Mouse (Mus musculus) fat pad, adult 2 months (tissue): ENCODE results near the gene Zfp775.

ENCODE experiments used
- DNase-seq: peaks from one replicate; pipeline ENCODE4 v3.0.0-alpha.2; 2011; ENCODE audit warnings: low read depth, low spot score; ENCODE audit errors: extremely low read depth

Gene Zfp775

DNA sequence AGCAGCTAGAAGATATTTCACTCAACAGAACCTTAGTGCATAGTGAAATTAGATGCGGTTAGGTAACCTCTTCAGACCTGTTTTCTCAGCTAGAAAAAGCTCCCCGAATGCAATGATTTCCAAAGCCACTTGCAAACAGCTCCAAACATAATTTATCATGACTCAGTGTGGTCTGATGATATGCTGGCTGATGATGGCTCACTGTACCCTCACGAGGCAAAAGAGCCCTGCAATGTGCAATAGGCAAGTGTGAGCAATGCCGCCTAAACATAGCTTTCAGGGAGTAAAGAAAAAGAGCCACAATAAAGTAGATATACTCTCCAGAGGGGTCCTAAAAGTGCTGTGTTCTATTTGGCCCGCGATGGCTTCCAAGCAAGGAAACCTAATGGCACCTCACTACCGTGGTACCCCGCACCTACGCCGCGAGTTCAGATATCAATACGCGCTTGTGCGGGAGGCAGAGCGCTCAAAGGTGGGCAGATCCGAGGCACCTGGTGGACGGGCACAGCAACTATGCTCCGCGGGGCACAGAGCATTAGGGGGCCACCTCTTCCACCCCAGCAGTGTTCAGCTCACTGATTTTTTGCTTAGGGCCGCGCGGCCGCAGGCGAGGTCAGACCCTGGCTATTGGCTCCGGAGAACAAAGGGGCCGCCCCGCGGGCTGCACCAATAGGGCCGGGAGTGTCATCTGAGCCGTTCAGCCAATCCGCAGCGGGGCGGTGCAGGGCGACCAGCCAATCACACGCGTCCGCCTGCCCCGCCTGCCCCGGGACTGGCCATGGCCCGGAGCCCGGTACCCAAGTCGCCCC lies at the start of gene Zfp775:
TSS of gene Zfp775 (plus strand) at position 793 of the 809 bp plus-strand sequence.
- DNase-seq, result no peak

DNA sequence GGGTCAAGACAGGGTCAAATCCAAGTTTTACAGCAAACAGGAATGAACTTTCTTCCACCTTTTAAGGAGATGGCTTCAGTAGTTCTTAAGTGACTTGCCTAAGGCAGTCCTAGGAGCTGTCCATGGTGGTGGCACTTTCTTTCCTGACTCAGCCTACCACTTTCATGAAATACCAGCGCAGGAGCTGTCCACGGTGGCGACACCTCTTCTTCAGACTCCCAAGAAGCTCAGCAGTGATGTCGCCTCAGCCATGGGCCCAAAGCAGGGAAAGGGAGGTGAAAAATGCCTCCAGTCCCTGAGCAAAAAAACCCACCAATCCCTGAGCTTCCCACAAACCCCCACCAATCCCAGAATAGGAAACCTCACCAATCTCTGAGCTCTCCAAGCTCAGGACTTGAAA lies 48.9 kb upstream of the Zfp775 start:
- DNase-seq, result no peak

DNA sequence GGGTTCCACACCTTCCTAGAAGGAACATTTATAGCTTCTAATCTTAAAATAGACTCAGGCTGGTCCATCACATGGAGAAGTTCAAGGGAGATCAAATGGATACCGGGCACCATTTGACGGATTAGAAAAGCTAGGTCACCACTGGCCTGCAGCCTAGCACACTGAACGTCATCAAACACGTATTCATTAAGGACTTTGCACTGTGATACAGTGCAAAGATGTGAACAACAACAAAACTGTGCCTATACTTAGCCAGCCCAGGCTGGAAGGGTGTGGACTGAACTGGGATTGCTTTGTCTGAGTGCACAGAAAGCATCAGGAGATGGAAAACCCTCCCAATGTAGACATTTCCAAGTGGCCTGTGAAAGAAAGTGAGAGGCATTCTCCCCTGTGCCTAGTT lies 48.0 kb upstream of the Zfp775 start:
- DNase-seq, result no peak

DNA sequence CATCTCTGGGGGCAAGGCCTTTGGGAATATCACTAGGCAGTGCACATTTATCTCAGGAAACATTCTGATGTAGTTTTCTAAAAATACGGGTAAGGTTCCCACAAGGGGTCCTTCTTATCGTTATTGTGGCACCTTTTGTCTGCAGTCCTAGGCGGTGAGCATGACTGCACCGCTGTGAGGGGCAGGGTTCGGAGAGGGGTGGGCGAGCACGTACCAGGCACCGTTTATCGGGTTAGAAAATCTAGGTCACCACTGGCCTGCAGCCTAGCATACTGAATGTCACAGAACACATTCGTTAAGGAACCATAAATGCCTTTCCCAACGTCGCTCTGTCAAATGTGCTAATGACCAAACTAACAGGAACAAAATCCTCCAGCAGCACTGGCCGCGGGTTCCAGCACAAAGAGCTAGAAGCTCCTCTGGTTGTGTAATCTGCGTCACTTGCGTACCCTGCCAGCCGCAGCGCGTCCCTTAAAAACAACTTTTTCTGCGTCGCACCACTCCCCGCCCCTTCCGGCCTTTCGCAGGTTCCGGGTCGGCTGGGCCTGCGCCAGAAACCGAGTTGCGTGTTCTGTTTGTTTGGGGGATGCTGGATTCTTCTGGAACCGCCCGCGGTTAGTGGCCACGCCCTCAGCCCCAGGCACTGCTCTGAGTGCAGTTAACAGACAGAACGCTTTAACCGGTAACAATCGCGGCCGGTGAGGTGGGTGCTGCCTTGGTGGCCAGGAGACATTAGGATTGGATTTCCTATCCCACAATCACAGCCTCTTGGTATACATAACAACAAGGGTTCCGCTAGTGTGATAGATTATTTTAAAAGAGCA lies 47.4 kb upstream of the Zfp775 start, which contains the start of gene Lrrc61:
TSS of gene Lrrc61 (plus strand) at position 517 of the 824 bp plus-strand sequence.
- DNase-seq, result peak; percentile 45

DNA sequence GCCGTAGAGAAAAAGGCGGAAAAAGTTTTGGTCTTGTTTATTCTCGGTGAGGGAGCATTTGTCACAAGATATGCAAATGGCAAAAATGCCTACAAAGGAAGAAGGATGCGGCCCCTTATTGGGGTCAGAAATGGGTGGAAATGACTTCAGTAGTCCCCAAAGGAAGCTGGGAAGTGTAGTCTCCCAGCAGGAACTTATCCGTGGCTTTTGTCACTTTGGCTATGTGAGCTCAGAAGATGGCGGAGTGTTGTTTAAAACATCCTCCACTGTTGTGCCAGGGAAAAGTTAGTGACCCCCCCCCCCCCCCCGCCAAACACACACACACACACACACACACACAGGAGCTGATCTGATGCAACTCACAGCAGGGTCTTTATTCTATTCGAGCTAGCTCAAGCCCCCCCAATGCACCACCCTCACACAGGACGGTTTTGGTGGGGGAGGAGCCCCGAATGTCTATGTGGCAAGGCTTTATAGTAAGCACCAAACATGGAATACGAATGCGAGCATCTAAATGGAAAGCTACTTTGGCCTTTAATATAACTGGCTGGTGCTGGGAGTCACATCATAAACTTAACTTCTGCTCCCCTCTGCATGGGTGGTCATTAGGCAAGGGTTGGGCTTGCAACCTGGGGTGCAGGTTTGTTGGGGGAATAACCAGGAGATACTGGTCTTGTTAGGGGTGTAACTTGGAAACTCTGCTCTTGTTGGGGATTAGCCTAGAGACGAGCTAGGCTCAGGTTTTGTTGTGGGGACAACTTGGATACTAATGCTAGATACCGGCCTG lies 46.6 kb upstream of the Zfp775 start:
- DNase-seq, result no peak

DNA sequence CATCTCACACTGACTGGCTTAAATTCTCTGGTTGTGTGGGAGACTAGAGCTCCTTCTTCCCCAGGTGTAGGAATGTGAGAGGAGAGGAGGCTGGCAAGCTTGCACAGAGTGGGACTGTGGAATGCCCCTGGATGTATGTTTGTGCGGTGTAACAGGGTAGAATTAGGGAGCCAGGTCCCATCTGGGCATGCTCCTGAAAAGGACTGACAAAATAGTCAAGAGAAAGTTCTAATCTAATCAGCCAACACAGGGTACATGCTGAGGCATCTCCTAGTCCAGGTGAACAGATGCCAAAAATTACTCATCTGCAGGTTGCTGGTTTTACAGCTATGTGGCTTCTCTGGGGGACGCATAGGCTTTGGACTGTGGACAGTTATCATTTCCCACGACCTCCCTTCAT lies 45.9 kb upstream of the Zfp775 start:
- DNase-seq, result no peak

DNA sequence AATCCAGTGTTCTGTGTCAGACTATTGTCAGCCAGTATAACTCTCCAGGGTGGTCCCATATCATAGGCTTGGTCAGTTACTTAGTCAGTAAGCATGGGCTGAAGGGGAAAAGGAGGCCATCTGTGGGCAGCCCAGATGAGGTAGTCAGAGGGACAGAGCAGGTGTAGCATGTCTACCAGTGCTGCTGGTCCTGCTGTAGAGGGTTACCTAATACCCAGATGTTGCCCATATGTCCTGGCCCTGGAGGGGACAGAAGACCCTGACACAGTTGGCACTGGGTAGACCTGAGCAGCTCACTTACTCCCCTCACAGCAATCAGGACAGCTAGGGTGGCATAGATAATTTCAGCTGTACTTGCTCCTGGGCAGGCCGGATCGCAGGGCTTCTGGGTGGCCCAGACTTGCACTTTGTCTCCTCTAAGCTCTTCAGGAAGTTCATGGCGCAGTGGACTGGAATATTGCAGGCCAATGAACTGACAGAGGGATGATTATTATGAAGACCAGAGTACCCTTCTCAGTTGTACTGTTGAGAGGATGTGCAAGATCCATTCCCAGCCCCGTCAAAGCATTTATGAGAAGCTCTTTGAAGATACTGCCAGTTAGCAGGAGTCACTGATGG lies 36.1 kb upstream of the Zfp775 start:
- DNase-seq, result no peak

DNA sequence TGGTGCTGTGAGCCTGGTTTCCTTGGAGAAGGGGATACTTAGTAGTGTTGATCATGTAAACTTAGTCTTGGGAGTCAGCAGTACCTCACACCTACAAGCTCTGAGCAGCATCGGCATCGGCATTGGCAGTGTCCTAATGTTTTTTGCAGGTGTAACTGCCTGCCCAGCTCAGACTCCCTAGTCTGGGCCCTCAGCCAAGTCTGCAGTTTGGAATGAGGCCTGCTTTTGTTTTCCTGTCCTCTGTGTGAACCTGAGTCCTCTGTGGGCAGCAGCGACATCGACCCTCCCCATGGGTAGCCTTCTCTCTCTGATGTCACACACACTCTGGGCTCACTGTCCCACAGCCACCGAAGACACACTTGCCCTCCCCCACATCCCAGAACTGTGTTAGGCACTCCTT lies 35.6 kb upstream of the Zfp775 start:
- no peak for DNase-seq

DNA sequence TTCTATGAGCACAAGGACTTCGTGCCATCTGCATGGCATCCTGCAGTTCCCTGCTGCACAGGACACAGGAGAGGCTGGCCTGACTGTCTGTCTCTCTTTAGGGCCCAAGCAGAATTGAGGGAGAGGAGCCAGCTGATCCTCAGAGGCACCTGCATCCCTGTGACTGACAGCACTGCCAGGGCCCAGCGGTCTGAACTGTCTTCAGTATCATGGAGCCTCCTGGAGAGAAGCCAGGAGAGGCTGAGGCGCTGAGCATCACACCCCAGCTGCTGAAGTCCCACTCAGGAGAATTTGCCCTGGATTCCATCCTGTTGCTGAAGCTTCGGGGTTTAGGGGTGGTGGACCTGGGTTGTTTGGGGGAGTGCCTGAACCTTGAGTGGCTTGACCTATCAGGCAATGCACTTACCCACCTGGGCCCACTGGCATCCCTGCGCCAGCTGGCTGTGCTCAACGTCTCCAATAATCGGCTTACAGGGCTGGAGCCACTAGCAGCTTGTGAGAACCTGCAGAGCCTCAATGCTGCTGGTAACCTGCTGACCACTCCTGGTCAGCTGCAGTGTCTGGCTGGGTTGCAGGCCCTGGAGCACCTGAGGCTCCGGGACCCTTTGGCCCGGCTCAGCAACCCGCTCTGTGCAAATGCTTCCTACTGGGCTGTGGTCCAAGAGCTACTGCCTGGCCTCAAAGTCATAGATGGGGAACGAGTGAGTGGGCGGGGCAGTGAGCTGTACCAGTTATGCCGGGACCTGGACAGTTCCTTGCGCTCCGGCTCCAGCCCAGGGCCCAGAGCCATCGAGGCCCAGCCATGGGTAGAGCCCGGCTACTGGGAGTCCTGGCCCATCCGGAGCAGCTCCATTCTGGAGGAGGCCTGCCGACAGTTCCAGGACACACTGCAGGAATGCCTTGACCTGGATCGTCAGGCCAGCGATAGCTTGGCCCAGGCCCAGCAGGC lies 33.6 kb upstream of the Zfp775 start:
- DNase-seq, result no peak

DNA sequence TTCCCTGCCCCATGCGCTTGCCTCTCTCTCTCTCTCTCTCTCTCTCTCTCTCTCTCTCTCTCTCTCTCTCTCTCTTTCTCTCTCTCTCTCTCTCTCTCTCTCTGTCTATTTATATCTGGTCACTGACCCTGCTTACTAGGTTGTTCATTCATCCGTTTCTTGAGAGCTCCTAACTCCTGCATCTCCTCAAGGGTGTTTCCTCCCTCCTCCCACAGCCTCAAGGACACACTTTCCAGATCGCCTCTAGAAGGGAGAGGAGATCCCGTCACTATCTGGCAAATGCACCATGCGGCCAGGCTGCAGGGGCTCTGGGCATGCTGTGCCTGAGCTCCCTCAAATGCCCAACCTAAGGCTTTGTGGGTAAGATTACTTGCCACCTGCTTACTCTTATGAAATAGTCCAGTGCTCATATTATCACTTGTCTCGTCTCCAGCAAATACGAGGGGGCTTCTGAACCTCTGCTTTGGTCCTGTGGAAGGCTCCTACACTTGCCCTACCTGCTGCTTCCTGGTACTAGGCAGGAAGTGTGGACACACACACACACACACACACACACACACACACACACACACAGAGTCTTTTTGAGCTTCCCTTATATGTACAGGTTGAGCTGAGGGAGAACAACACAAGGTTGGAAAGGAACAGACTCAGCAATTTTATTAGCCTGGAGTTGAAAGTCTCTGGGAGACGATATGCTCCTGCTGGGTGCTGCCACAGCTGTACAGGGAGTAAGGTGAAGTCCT lies 32.6 kb upstream of the Zfp775 start:
- DNase-seq, result no peak

DNA sequence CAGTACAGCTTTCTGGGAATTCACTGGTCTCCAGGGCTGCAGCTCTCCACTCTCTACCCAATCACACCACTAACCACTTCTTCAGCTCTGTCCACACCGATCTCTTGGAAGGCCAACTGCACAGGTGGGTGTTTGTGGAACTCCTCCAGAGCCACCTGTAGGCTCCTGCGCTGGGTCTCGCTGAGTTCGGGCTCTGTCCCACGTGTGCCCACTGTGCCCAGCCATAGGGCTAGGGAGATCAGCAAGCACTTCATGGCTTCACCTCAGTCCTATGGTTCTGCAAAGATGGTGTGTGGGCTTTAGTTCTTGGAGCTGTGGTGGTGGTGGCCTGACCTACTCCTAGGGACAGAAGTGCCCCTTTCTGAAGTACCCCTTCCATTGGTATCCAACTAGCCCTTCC lies 29.8 kb upstream of the Zfp775 start:
- no peak for DNase-seq

DNA sequence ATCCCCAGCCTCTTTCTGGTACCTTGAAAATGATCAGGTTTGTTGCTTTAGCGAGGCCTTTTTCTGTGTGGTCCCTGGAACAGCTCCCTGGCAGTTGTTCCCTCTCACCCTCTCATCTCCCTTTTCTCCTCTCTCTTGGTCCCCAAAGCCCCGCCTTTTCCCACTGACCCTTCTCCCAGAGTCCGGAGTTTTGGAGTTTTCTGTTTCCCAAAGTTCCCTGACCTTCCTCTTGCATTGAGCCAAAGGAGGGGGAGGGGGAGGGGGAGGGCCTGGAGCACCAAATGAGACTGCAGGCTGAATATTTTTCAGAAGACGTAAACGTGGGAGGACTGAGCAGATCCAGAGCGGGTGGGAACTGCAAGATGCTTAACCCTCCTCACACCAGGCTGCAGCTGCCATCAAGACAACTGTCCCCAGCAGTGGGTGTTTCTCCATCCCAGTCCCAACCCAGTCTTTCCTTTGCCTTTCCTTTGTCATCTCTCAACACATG lies 29.2 kb upstream of the Zfp775 start, which contains the start of gene Rarres2:
TSS of gene Rarres2 (minus strand) at position 218 of the 490 bp plus-strand sequence.
- no peak for DNase-seq

DNA sequence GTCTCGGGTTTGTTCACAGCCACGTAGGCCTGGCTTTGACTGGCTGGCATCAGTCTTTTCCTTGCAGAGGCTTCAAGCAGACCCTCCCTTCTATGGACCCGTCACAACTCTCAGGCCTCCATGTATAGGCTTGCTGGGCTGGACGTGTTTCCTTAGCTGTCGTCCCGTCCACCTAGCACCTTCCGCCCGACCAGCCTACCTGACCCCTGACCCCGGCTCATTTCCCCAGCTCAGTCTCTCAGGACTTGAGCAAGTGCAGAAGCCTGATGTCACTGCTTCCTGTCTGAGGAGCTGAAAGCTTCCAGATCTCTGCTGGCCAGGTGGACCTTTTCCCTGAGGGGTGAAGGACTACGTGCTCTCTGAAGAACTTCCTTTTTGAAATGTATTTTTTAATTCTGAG lies 28.6 kb upstream of the Zfp775 start:
- no peak for DNase-seq

DNA sequence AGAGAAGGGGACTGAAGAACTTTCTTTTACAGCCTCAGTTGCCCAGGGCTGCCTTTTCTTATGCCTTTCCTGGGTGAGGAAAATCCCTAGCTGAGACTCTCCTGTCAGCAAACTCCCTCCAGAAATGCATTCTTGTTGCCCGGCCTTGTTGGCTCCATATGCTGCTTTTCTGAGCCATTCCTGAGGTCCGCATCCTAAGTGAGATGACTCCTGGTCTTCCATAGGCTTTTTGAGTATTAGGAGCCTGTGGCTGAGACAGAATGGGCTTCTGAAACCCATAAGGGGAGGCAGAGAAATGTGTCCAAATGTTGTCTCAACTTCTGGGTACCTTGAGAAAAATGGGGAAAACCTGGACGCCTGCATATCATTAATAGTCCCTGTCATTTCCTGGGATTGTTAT lies 27.9 kb upstream of the Zfp775 start:
- no peak for DNase-seq

DNA sequence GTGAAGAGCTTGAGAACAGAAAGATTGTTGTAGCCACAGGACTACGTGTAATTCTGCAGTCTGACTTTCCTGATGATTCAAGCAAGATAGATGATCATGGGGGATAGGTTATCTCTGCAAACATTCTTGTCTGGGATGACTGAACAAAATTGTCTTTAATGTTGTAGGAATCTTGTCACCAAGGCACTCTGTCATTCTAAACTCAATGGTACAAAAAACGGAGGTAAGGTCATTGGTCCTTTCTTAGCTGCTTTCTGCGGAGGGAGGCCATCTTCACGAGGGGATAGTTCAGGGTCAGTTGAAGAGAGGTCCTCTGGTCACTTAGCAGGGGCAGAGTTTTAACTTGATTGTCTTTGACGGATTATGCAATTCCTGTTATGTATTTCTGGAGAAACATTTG lies 23.1 kb upstream of the Zfp775 start:
- no peak for DNase-seq

DNA sequence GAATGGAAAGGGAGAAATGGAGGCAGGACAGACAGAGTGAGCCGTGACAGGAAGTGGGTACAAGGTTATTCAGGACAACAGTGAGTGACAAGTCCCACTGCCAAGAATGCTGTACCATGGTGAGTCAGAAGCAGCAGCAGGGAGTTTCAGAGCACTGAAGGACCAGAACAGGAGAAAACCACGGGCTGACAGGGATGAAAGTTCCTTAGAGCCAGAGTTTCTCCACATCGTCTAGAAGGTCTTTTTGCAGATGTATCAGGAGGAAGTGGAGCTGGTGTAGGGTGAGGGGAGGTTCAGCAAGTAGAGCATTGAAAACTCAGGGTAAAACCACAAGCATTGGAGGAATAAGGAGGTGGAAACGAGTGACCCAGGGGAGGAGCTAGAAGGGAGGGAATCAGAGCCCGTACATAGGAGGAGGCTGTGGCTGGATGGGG lies 22.6 kb upstream of the Zfp775 start:
- no peak for DNase-seq

DNA sequence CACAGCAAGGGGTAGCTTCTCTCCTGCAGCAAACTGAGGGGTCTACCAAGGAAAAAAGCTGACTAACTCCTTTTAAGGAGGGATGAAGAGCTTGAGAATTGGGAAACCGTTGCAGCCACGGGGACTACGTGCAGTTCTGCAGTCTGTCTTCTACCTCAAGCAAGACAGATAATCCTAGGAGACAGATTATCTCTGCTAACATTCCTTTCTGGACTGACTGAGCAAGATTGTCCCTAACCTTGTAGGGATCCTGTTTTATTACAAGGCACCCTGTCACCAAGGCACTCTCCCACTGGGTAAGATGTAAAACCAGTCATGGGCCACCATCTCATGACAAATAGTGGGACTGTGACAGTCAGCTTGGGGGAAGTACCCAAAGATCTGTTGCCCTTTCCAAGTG lies 20.6 kb upstream of the Zfp775 start:
- DNase-seq, result no peak

DNA sequence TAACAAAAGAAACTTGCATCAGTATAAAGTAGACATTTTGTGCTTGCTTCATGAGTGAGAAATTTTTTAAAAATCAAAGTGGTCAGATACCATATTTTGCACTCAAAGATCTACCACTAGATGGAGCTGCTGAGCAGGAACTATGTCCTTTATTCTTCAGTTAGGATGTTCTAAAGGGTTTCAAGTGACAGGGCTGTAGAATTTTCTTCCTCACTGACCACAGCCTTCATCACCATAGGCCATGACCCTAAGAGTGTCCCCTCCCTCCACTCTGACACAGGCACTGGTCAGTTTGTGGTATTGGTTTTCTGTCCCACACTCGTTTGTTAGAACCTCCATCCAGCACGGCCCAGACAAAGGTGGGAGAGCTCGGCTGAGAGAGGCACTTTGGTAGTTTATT lies 19.8 kb upstream of the Zfp775 start:
- DNase-seq, result no peak

DNA sequence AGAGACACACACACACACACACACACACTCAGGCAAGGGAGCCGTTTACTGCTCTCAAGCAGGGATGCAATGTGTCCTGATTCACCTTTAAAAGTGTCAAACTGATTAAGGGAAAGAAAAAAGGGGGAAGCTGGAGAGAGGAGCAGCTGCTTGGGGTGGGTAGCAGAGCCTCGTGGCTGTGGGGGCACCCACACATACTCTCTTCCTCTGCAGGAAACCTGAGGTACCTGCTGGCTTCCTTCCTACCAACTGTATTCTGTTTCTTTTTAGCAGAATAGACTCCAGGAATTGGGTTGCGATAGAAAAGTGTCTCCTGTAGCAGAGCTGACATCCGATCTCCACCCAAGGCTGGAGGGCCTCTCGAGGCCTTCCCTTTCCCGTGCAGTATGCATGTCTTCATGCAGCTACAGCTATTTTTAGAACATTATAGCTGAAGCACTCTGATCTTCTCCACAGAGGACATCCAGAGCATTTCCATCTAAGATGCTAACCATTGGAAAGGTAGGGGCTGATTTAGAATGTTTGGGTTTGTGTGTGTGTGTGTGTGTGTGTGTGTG lies 12.6 kb upstream of the Zfp775 start, which contains the start of gene Gm45021:
TSS of gene Gm45021 (plus strand) at position 417 of the 557 bp plus-strand sequence.
- DNase-seq, result no peak
